Mouse (Mus musculus) midbrain, embryonic 14.5 days (tissue): ENCODE data around the gene Adra1d. TPM values are rescaled to one million over a fixed set of nuclear protein-coding genes. Genes with fewer than 3 reads are reported as not detected.
A peak's percentile ranks its signal among the peaks of the same experiment; 100 is the strongest.

Source experiments
- ATAC-seq: fragments of 200-750 bp; cut with Nextera tagmentation; 2 replicates; pipeline ENCODE4 v1.8.0; 2017; ENCODE audit warnings: moderate number of reproducible peaks, moderate library complexity; ENCODE audit not compliant: low FRiP score, low TSS enrichment
- DNase-seq: peaks from one replicate; pipeline ENCODE4 v3.0.0-alpha.2; 2015
- H3K27ac ChIP-seq: fragments of 300-500 bp; sonication (generic); replicated peaks from 2 replicates; pipeline ENCODE4 v1.5.1; 2014; ENCODE audit warnings: mild to moderate bottlenecking, low read depth, low read length, moderate library complexity
- H3K27me3 ChIP-seq: fragments of 300-500 bp; sonication (generic); 2 replicates; pipeline ENCODE4 v1.6.1; 2014; ENCODE audit warnings: low read length, control low read depth, mixed read lengths; ENCODE audit not compliant: control insufficient read depth, insufficient read depth
- H3K36me3 ChIP-seq: fragments of 300-500 bp; sonication (generic); 2 replicates; pipeline ENCODE4 v1.6.1; 2014; ENCODE audit warnings: low read length, control low read depth; ENCODE audit not compliant: control insufficient read depth, insufficient read depth
- H3K4me1 ChIP-seq: fragments of 300-500 bp; sonication (generic); 2 replicates; pipeline ENCODE4 v1.6.1; 2014; ENCODE audit warnings: mild to moderate bottlenecking, antibody characterized with exemption, low read length, control low read depth; ENCODE audit not compliant: control insufficient read depth, insufficient read depth
- H3K4me2 ChIP-seq: fragments of 300-500 bp; sonication (generic); 2 replicates; pipeline ENCODE4 v1.6.1; 2014; ENCODE audit warnings: mild to moderate bottlenecking, low read length, moderate library complexity
- H3K4me3 ChIP-seq: fragments of 300-500 bp; sonication (generic); replicated peaks from 2 replicates; pipeline ENCODE4 v1.5.1; 2014; ENCODE audit warnings: low read depth, low read length
- H3K9ac ChIP-seq: fragments of 300-500 bp; sonication (generic); replicated peaks from 2 replicates; pipeline ENCODE4 v1.6.1; 2014; ENCODE audit warnings: mild to moderate bottlenecking, low read length, moderate library complexity
- H3K9me3 ChIP-seq: fragments of 300-500 bp; sonication (generic); 2 replicates; pipeline ENCODE4 v1.6.1; 2016; ENCODE audit warnings: low read length, control low read depth, mixed read lengths; ENCODE audit not compliant: control insufficient read depth
- WGBS: fragments of 180-500 bp; shearing (Covaris S2); extraction: QIAGEN DNeasy Blood & Tissue Kit; methylation state at CpG from one replicate; pipeline ENCODE4 v1.1.7; 2014; 5-methylcytosine and 5-hydroxymethylcytosine counted together
- polyA plus RNA-seq: library from polyadenylated mRNA; unstranded; fragments of >200 nt; fragmentation: Nextera tagmentation; extraction: Ambion mirVana; gene quantifications from 2 replicates; pipeline ENCODE4 v1.2.1, GENCODE M21; 2014

Adra1d gene
- polyA plus RNA-seq, 1 experiment from 2014 or later, result not detected

DNA sequence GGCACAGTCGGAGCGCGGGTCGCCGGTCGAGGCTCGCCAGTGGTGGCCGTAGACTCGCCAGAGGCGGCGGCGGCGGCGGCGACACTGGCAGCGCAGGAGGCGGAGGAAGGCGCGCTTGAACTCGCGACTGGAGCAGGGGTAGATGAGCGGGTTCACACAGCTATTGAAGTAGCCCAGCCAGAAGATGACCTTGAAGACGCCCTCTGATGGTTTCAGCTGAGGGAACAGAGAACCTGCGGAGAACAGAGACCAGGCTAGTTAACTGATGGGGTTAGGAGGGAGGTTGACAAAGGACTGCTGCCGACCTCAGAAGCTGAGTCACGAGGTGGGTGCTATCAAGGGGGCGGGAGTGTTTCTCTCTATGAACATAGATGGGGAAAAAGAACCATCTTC is 15.8 kb downstream of the Adra1d start:
- H3K9ac ChIP-seq, result peak overlapping the region; percentile 39
- H3K36me3 ChIP-seq, result no peaks in the 10 kb centered on the region
- H3K27ac ChIP-seq, result no peak overlapping the region
- WGBS, result 2% methylated on average over 27 of the region's 27 CpGs
- H3K4me1 ChIP-seq, result peaks cover 8% of the 10 kb centered on the region; the same call in 1 of the 2 replicates
- H3K9me3 ChIP-seq, result no peaks in the 10 kb centered on the region
- H3K27me3 ChIP-seq, result peaks cover 38% of the 10 kb centered on the region
- H3K4me2 ChIP-seq, result peak overlapping the region; percentile 73
- DNase-seq (no peak), ATAC-seq (no peak)
- peak overlapping the region; percentile 43 for H3K4me3 ChIP-seq

DNA sequence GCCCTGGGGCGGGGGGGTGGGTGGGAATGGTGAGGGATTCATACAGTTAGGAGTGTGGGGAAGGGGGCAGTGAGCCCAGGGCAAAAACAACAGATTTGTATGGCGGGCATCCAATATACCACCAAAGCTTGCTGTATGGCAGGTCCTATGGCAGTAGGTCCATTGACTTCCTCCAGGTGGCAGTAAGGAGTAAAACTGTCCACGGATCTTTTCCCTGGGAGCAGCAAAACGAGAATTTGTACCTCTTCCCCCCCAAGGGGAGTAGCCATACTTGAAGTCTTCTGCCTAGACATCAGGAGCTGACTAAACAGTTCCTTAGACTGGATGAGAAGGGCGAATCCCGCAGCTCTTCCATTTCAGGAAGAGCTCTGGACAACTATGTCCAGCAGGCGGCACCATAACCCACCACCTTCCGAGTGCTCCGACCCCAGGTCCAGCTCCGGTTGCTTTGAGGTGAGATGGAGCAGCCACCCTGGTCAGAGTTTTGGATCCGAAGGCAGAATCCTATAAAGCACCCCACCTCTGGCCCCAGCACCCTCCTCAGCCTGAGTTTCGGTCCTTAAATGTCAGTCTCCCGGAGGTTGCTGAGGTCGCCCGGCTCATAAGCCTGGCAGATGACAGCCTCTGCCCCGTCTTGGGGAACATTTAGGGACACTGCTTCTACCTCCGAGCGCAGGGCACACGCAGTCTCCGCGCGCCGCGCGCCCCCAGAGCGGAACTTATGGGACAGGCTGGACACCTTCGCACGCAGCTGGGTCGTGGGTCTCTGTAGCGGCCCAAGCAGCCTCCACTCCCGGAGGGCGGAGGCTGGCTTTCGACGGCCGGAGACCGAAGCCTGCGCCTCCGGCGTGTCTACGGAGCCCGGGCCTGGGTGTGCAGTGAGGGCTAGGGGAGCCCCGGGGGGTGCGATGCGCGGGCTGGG is 16.4 kb downstream of the Adra1d start:
- Histone ChIP-seq H3K9me3 (no peaks in the 10 kb centered on the region), H3K27me3 (peaks cover 38% of the 10 kb centered on the region), H3K4me2 (peak overlapping the region; percentile 73), H3K27ac (no peak overlapping the region), H3K36me3 (no peaks in the 10 kb centered on the region), H3K9ac (peak overlapping the region; percentile 39), H3K4me3 (peak overlapping the region; percentile 43), H3K4me1 (peaks cover 8% of the 10 kb centered on the region; the same call in 1 of the 2 replicates)
- 2% methylated on average over 45 of the region's 45 CpGs for WGBS
- DNase-seq (peak; percentile 78), ATAC-seq (peak; percentile 53; the same call in 1 of the 2 replicates)

DNA sequence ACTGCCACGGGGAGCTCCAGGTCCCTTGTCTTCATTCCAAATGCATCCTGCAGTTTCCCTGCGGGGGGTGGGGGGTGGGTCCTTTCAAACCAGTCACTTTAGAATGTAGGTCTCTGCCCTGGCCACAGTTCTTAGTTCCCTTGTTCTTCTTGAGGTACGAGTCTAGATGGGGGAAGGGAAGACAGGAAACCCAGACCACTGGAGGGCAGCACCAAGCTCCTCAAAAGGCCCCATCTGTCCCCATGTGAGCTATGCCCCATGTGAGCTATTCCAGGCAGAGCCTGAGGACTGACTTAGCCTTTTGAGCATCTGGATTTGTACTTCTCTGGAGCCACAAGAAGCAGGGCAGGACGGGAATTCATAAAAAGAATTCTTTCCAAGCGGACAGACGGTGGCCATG is 19.6 kb downstream of the Adra1d start:
- Histone ChIP-seq H3K27ac (no peak overlapping the region), H3K27me3 (peaks cover 24% of the 10 kb centered on the region), H3K36me3 (no peaks in the 10 kb centered on the region), H3K9me3 (no peaks in the 10 kb centered on the region), H3K4me3 (no peak overlapping the region), H3K4me2 (no peak overlapping the region), H3K9ac (no peak overlapping the region), H3K4me1 (peaks cover 8% of the 10 kb centered on the region; the same call in 1 of the 2 replicates)
- DNase-seq, result peak; percentile 31
- 28% methylated on average over 6 of the region's 6 CpGs for WGBS
- ATAC-seq, result no peak

DNA sequence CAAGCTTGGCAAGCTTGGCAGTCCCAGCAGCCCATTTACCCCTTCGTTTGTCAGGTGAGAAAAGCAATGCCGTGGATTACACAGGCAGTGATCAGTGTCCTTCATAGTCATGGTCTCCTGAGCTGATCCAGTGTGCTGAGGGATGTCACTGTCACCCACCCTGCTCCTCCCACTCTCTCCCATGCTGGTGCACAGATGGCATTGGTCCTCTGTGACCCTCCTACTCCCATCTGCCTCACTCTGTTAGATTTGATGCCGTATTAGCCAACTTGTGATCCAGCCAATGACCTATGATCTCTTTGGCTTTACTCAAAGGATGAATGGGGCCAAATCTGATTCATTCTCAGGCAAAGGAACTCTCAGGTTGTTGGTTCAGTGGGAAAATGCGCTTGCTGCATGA is 20.4 kb downstream of the Adra1d start:
- H3K36me3 ChIP-seq, result no peaks in the 10 kb centered on the region
- peaks cover 8% of the 10 kb centered on the region; the same call in 1 of the 2 replicates for H3K4me1 ChIP-seq
- H3K9ac ChIP-seq, result no peak overlapping the region
- no peak overlapping the region for H3K4me3 ChIP-seq
- H3K4me2 ChIP-seq, result no peak overlapping the region
- ATAC-seq, result no peak
- no peak overlapping the region for H3K27ac ChIP-seq
- H3K27me3 ChIP-seq, result peaks cover 16% of the 10 kb centered on the region
- WGBS, result 69% methylated on average over 4 of the region's 4 CpGs
- no peaks in the 10 kb centered on the region for H3K9me3 ChIP-seq
- DNase-seq, result no peak

DNA sequence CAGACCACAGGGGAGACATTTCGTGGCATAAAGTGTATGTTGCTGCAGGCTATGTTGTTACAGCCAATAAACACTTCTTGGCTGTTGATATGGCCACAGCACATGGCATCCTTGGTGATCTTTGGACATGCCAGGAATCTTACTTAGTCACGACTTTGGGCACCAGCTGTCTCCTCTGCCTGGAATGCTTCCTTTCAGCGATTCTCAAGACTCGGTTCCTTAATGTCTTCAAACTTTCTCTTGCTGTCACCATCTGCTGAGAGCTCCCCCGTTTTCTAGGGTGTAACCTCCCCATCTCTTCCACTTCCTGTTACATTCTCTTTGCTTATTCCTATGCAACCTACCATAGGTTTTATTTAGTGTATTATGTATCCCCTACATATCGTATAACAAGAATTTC is 22.3 kb downstream of the Adra1d start:
- DNase-seq, result no peak
- ATAC-seq, result no peak
- no peak overlapping the region for H3K27ac ChIP-seq
- no peaks in the 10 kb centered on the region for H3K4me1 ChIP-seq
- no peaks in the 10 kb centered on the region; the same call in 1 of the 2 replicates for H3K27me3 ChIP-seq
- no peaks in the 10 kb centered on the region for H3K9me3 ChIP-seq
- H3K4me3 ChIP-seq, result no peak overlapping the region
- no peak overlapping the region for H3K9ac ChIP-seq
- H3K36me3 ChIP-seq, result no peaks in the 10 kb centered on the region
- no peak overlapping the region for H3K4me2 ChIP-seq
- WGBS, result 95% methylated on average over 6 of the region's 6 CpGs

DNA sequence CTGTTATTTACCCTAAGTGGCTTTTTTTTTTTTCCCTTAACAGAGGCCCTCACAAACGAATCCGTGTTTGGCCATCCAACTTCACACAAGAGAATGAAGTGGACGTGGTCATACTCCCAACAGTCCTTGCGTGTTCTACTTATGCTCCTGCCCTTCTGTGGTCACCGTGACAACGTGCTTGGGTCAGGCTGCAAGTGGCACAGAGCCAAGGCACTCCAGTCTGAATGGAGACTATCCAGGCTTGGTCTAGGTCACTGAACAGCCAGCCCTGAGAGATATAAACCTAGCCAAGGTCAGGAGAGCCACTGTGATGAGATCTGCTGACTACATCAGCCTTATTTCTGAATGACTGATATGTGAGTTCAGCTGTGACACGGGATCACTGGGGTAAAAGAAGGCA is 23.7 kb downstream of the Adra1d start:
- no peaks in the 10 kb centered on the region for H3K9me3 ChIP-seq
- no peak for ATAC-seq
- H3K4me2 ChIP-seq, result no peak overlapping the region
- WGBS, result 67% methylated on average over 7 of the region's 7 CpGs
- no peaks in the 10 kb centered on the region for H3K36me3 ChIP-seq
- H3K27ac ChIP-seq, result no peak overlapping the region
- no peak overlapping the region for H3K9ac ChIP-seq
- H3K4me1 ChIP-seq, result no peaks in the 10 kb centered on the region
- no peak overlapping the region for H3K4me3 ChIP-seq
- H3K27me3 ChIP-seq, result no peaks in the 10 kb centered on the region
- DNase-seq, result no peak

DNA sequence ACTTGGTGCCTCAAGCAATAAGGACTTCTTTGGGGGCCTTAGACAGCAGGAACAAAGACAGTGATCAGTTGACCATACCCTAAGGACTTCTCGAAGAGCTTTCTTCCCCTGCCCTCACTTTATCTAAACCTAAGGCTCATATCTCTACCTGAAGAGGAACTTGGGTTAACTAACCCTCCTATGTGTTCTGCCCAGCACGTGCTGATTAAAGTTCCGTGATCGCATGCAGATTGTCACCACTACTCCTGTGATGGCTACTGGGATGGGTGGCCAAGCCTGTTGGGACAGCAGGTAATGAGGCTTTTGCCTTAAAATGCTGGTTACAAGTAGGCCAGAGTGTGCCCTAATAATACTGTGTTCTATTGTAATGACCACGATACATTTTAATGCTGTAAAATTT is 26.9 kb downstream of the Adra1d start:
- H3K4me2 ChIP-seq, result no peak overlapping the region
- no peaks in the 10 kb centered on the region for H3K9me3 ChIP-seq
- ATAC-seq (no peak), DNase-seq (no peak)
- H3K4me1 ChIP-seq, result no peaks in the 10 kb centered on the region
- H3K27ac ChIP-seq, result no peak overlapping the region
- H3K27me3 ChIP-seq, result no peaks in the 10 kb centered on the region
- 87% methylated on average over 5 of the region's 5 CpGs for WGBS
- no peak overlapping the region for H3K4me3 ChIP-seq
- H3K36me3 ChIP-seq, result no peaks in the 10 kb centered on the region
- no peak overlapping the region for H3K9ac ChIP-seq

DNA sequence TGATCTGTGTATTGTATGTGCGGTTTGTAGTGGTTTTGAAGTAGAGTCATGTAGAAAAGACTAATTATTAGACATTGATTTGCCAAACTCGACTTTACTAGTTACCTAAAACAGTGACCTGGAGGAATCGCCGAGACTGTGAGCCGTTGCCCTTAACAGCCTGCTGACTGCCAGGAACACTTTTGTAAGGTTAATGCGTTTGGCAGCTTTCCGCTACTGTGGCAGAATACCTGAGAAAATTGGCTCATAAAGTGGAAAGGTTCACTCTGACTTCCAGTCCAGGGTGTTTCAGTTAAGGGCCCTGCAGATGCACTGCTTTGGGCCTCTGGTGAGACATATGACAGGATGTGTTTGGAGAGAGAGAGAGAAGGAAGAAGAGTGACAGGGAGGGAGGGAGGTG is 30.8 kb downstream of the Adra1d start:
- DNase-seq (no peak), ATAC-seq (no peak)
- Histone ChIP-seq H3K27ac (no peak overlapping the region), H3K36me3 (peaks cover 7% of the 10 kb centered on the region; the same call in 1 of the 2 replicates), H3K4me3 (no peak overlapping the region), H3K27me3 (no peaks in the 10 kb centered on the region), H3K9me3 (no peaks in the 10 kb centered on the region), H3K4me2 (no peak overlapping the region), H3K9ac (no peak overlapping the region), H3K4me1 (no peaks in the 10 kb centered on the region)
- 91% methylated on average over 7 of the region's 7 CpGs for WGBS

DNA sequence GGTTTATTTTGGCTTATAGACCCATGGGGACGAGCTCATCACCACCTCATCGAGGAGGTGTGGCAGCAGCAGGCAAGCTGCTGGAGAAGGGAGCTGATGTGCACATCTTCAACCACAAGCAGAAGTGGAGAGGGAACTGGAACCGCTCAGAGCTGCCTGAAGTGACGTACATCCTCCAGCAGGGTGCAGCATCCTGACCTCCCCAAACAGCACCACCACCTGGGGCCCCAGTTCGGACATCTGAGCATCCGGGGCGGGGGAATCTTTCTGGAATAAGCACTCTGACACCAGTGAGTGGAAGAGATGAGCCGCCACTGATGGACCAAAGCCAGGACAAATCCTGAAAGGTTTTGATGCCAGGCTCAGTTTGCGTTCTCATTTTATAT is 31.5 kb downstream of the Adra1d start:
- H3K4me2 ChIP-seq, result no peak overlapping the region
- no peak overlapping the region for H3K4me3 ChIP-seq
- 24% methylated on average over 9 of the region's 9 CpGs for WGBS
- no peaks in the 10 kb centered on the region for H3K9me3 ChIP-seq
- H3K27me3 ChIP-seq, result no peaks in the 10 kb centered on the region
- no peak overlapping the region for H3K9ac ChIP-seq
- no peaks in the 10 kb centered on the region for H3K4me1 ChIP-seq
- no peak overlapping the region for H3K27ac ChIP-seq
- no peak for ATAC-seq
- peak; percentile 58 for DNase-seq
- peaks cover 12% of the 10 kb centered on the region; the same call in 1 of the 2 replicates for H3K36me3 ChIP-seq
